Mouse (Mus musculus): ENCODE data around the gene Lman2.

- TF ChIP-seq CTCF (IDR thresholded peaks at IDR 0.05; ENCODE audit: low read depth, low read length) = no peak
- no peak for TF ChIP-seq POLR2A (IDR thresholded peaks at IDR 0.05; ENCODE audit: insufficient read depth, low read length)
- TF ChIP-seq EP300 (IDR thresholded peaks at IDR 0.05; ENCODE audit: insufficient read depth, low read depth, low read length) = no peak
Observed at GRCm38 (mm10) chr13:55329109-55329682, 33.4 kb downstream of the Lman2 start.
